Mouse (Mus musculus) common myeloid progenitor, adult 5-6 weeks (primary cell): ENCODE measurements around the gene Tubg2. TPM values are rescaled to one million over a fixed set of nuclear protein-coding genes. Genes with fewer than 3 reads are reported as not detected.
A peak's percentile ranks its signal among the peaks of the same experiment; 100 is the strongest.

Experiments used
- ATAC-seq: replicated peaks from 2 replicates; pipeline ENCODE4 v1.8.0; 2016; ENCODE audit warnings: low read depth, mild to moderate bottlenecking, moderate TSS enrichment, inconsistent platforms; ENCODE audit not compliant: poor library complexity, severe bottlenecking
- total RNA-seq: library from RNA; stranded (forward); fragments of 200-1000, 187-1606 nt; gene quantifications from 2 replicates; pipeline ENCODE4 v1.2.3, GENCODE M21; 2017

Tubg2 gene
- total RNA-seq, 1 experiment from 2014 or later, result not detected

- ATAC-seq, result no peak
Observed at GRCm38 (mm10) chr11:101190913-101191907, 35.5 kb downstream of the Tubg2 start.

- ATAC-seq, result no peak
Observed at GRCm38 (mm10) chr11:101191919-101192470, 36.3 kb downstream of the Tubg2 start.

GRCm38 (mm10) chr11:101192646-101193045 lies 36.9 kb downstream of the Tubg2 start:
- ATAC-seq, result no peak

- no peak for ATAC-seq
Observed at GRCm38 (mm10) chr11:101193076-101193475, 37.4 kb downstream of the Tubg2 start.

- no peak for ATAC-seq
Observed at GRCm38 (mm10) chr11:101194137-101194536, 38.4 kb downstream of the Tubg2 start.

- no peak for ATAC-seq
Observed at GRCm38 (mm10) chr11:101194643-101195042, 38.9 kb downstream of the Tubg2 start.

GRCm38 (mm10) chr11:101195101-101195500 lies 39.4 kb downstream of the Tubg2 start:
- no peak for ATAC-seq

DNA sequence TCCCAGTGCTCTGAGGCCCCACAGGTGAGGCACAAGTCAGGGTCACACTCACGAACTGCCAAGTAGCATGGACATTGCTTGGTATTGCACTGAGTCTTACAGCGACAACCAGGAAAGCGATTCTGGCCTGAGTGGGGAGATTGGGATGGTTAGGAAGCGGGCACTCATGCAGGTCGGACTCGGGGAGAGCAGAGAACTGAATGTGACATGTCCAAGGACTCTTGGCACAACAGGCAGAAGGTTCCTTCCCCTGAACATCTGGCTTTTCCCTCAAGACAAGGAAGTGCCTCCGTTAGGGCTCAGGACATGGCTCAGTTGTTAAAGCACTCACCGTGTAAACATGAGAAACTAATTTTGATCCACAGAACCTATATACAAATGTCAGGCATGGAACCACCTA lies 39.9 kb downstream of the Tubg2 start:
- ATAC-seq, result no peak

DNA sequence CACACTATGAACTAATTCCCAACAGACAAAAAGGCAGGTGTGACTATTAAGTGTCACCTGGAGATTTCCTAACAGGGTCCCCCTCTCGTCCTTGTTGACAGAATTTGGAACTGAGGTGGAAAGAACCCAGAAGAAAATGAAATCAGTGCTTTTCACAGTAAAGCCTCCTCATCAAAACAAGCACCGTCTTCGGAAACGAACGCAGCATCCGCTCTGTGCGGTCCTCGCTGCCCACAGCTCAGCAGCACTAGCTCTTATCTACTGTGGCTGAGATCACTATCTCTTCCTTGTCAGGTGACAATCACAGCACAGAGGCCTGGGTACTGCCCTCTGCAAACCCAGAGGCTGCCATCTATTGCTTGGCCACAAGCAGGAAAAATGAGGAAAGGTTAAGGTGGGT lies 40.5 kb downstream of the Tubg2 start:
- ATAC-seq, result no peak

DNA sequence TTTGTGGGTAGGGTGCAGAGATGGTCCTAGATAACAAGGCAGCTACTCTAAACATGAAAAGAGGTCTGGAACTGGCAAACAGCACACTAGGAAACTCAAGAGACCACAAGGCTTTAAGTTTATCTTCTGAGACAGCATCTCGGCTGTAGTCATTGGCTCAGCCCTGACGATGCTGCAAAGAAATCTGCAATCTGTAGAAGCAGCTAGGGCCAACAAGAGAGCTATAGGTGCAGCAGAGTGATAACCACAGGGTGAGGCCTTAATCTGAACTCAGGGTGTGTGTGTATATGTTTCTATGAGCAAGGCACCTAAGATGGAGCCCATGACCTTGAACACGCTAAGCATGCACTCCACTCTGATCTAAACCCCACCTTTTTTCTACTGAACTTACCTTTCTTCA lies 43.8 kb downstream of the Tubg2 start:
- ATAC-seq, result no peak

- ATAC-seq, result peak; percentile 83
Observed at GRCm38 (mm10) chr11:101200986-101201385, 45.3 kb downstream of the Tubg2 start.

Other genes starting within 250 kb of the Tubg2 start
- gene Stat3, start 216.4 kb upstream of the Tubg2 start, total RNA-seq, result 59.6 and 74.9 TPM in 2 replicates
- 8.4 and 10.6 TPM in 2 replicates for gene Cavin1, start 185.0 kb upstream of the Tubg2 start, total RNA-seq
- 16.2 and 25.9 TPM in 2 replicates for gene Atp6v0a1, start 146.5 kb upstream of the Tubg2 start, total RNA-seq
- 4.5 and 8.3 TPM in 2 replicates for gene Naglu, start 85.9 kb upstream of the Tubg2 start, total RNA-seq
- gene Hsd17b1, start 77.5 kb upstream of the Tubg2 start, total RNA-seq, result 1.2 TPM in 1 of 2 replicates, not detected in the other
- 13.3 and 23.2 TPM in 2 replicates for gene Coasy, start 73.3 kb upstream of the Tubg2 start, total RNA-seq
- gene Mlx, start 68.6 kb upstream of the Tubg2 start, total RNA-seq, result 30.0 and 31.1 TPM in 2 replicates
- gene Psmc3ip, start 60.5 kb upstream of the Tubg2 start, total RNA-seq, result 46.7 and 57.6 TPM in 2 replicates
- 21.7 and 32.1 TPM in 2 replicates for gene Retreg3, start 36.0 kb upstream of the Tubg2 start, total RNA-seq
- gene Tubg1, start 36.0 kb upstream of the Tubg2 start, total RNA-seq, result 32.5 and 37.8 TPM in 2 replicates
- gene Cntnap1, start 14.6 kb downstream of the Tubg2 start, total RNA-seq, result 0.05 TPM in 2 replicates
- 0.15 and 0.32 TPM in 2 replicates for gene Plekhh3, start 15.4 kb downstream of the Tubg2 start, total RNA-seq
- not detected in 2 replicates for gene Ccr10, start 19.5 kb downstream of the Tubg2 start, total RNA-seq
- 15.3 and 22.8 TPM in 2 replicates for gene Ezh1, start 70.6 kb downstream of the Tubg2 start, total RNA-seq
- gene Ramp2, start 90.1 kb downstream of the Tubg2 start, total RNA-seq, result 0.58 TPM in 1 of 2 replicates, not detected in the other
- gene Vps25, start 97.8 kb downstream of the Tubg2 start, total RNA-seq, result 51.5 and 61.9 TPM in 2 replicates
- not detected in 2 replicates for gene Wnk4, start 104.7 kb downstream of the Tubg2 start, total RNA-seq
- 1.5 and 5.4 TPM in 2 replicates for gene Cntd1, start 123.1 kb downstream of the Tubg2 start, total RNA-seq
- 34.3 and 43.1 TPM in 2 replicates for gene Coa3, start 123.2 kb downstream of the Tubg2 start, total RNA-seq
- 152 and 208 TPM in 2 replicates for gene Becn1, start 146.4 kb downstream of the Tubg2 start, total RNA-seq
- 112 and 153 TPM in 2 replicates for gene Psme3, start 160.3 kb downstream of the Tubg2 start, total RNA-seq
- 0.78 and 2.4 TPM in 2 replicates for gene Aoc2, start 169.2 kb downstream of the Tubg2 start, total RNA-seq
- under 0.01 and 0.29 TPM in 2 replicates for gene Aoc3, start 174.7 kb downstream of the Tubg2 start, total RNA-seq
- not detected in 2 replicates for gene G6pc, start 211.7 kb downstream of the Tubg2 start, total RNA-seq